Mouse (Mus musculus): ENCODE measurements around the gene Reps2.

Reps2 gene

DNA sequence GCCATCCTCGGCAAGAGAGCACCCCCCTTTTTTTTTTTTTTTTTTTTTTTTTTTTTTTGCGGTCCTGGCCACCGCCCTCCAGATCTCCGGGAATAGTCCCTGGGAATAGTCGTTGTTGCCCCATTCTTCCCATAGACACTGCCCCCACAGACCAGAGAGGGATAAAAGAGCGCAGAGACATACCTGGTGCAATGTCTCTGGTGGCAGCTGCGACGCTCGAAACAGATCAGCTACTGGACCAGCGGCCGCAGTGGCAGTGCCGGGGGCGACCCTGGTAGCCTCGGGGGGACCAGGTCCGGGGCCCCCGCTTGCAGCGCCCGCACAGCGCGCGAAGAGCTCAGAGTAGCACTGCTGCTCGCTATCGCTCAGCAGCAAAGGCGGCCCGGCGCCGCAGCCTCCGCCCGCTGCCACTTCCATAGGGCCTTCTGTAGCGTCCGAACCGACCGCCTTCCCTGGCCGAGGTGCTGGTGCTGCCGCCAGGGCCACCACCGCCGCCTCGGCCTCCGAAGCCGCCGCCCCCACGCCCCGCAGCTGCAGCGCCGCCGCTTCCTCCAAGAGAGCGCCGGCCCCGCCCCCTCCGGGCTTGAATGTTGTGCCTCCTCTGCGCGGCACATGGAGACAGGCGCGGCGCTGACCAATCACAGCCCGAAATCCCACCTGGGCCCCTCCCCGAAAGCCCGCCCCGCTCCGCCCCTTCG is at the start of gene Reps2:
Gene Reps2, minus strand, starts transcription at position 559 of the 698 bp plus-strand sequence.
- peak; percentile 52 for DNase-seq

DNA sequence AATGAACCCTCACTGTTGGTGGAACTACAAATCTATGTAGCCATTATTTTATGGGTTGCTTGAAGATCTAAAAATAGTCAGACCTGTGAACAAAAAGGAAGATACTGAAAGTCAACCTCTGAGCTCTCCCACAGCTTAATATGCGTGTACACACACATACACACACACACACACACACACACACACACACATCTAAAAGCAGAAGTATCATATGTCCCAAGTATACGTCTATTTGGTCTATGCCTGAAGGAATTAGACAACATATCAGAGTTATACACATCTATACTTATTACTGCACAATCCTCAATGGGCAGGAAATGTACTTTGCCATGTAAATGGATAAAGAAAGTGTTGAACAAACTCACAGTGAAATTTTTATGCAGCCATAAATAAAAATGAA is 47.8 kb upstream of the Reps2 start:
- no peak for DNase-seq

DNA sequence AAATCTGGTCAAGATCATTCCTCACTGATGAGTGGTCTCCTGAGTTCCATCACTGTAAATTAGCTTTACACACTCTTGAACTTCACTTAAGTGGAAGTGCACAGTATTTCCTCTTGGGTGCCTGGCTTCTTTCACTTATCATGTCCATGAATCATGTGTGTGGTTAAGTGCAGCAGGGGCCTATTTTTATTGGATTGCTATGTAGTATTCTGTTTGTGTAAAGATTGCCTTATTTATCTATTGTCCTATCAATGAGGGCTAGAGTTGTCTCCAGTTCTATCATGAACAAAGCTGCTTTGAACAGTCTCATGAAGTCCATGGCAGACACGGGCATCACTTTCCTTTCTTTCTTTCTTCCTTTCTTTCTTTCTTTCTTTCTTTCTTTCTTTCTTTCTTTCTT is 41.9 kb upstream of the Reps2 start:
- DNase-seq, result no peak

DNA sequence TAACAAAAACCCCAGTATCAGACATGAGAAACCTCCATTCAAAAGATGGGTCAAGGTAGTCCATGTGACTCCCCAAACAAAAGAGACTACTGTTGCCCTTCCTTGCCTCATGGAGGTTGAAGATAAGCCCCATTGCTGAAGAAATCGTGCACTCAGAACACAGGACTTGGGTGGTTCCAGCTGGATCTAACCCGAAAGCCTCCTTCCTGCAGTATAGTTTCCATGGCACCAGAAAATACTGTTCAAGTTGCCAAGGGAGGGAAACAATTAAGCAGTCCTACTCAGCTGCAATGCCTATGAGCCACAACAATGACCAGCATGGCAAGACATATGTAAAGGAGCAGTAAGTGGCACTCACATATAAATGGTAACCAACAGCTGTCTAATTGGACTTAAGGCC is 36.1 kb upstream of the Reps2 start:
- no peak for DNase-seq

DNA sequence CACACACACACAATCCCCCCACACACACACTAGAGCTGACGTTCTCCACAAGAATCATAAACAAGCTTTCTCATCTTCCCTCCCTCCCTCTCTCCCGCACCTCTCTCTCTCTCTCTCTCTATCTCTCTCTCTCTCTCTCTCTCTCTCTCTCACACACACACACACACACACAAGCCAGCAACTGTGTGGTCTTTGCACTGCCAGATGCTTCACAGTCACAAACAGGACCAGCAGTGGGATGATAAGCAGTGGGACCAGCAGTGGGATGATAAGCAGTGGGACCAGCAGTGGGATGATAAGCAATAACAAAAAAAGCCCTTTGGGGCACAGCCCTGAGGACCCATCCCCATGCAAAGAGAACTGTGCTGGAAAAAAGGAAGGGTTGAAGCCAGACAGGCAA is 35.4 kb upstream of the Reps2 start:
- no peak for DNase-seq

DNA sequence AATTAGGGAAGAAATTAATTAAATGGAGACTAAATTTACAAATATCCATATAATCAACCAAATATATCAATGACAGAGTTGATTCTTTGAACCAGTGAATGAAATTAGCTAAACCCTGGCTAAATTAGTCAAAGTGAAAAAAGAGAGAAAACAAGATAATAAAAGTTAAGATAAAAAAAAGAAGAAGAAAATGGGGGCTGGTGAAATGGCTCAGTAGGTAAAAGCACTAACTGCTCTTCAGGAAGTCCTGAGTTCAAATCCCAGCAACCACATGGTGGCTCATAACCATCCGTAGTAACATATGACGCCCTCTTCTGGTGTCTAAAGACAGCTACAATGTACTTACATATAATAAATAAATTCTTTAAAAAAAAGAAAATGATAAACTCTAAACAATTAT is 22.7 kb upstream of the Reps2 start:
- no peak for DNase-seq

DNA sequence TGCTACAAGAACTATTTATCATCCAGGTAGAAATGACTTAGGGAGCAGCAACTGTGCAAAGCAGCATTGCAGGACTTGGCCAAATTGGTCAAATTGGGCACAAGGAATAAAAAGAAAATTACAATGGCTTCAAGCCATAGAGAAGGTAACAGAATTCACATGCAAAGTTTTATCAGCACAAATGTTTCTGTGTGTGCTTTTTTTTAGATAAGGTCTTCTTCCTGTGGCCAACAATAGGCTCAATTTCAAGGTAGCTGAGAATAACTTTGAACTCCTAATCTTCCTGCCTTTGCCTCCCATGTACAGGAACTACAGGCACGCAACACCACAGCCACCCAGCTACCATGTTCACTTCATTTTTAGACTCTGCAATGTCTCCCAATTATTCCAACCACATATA is 16.7 kb upstream of the Reps2 start:
- no peak for DNase-seq

DNA sequence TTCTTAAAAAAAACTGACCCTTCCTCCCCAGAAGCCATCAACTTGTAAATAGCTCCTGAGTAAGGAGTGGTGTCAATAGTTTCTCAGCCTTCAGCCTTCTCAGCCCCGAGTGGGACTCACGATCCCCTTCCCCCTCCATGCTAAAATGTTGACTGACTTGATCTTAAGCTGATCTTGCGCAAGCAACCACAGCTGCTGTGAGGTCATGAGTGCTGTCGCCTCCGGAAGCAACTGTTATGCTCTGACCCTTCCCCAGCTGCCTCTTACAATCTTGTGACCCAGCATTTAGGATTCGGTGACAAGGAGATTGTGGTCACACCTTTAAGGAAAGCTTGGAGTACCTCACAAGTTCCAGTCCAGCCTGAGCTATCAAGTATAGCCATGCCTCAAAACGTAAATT is 10.1 kb upstream of the Reps2 start:
- DNase-seq, result no peak

DNA sequence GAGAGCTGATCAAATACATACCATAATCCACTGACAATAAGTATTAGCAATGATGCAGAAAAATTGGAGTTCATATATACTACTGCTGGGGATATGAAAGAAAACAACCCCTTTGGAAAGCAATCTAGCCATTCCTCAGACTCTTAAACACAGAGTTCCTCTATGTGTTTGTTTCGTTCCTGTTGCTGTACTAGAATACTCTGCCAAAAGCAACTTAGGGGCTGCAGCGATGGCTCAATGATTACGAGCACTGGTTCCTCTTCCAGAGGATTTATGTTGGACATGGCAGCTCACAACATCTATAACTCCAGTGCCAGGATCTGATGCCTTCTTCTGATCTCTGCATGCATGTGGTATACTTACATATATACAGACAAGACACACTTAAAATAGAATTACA is 9.0 kb upstream of the Reps2 start:
- DNase-seq, result no peak

DNA sequence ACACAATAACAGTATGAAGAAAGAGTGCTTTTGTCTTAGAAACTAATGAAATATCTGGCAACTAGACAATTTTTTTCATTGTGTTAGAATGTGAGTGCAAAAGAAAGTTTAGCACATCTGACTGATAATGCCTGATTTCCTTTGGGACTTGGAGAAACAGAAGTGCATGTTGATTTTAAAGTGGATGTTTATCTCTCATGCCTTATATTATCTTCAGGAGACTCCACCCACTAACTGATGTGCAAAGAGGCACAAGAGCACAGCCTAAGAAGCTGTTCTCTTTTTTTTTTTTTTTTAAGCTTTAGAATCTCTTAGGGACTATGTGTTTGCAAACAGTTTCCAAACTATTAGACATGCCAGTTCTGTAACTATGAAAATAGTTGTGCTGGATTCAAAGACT is 7.7 kb upstream of the Reps2 start:
- DNase-seq, result no peak

DNA sequence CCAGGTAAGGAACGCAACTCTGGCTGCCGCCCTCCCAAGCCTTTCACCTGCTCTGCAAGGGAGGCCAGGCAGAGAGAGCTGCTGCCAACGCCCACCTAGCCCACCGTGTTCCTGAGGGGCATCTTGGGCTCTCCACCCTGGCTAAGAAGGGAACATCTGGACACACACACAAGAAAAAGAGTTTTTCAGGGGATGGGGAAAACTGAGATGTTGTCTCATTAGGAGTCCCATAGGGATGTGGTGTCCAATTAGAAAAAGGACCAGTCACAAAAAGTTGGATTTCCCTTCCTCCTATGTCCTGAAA is 292 bp upstream of the Reps2 start:
- no peak for DNase-seq

DNA sequence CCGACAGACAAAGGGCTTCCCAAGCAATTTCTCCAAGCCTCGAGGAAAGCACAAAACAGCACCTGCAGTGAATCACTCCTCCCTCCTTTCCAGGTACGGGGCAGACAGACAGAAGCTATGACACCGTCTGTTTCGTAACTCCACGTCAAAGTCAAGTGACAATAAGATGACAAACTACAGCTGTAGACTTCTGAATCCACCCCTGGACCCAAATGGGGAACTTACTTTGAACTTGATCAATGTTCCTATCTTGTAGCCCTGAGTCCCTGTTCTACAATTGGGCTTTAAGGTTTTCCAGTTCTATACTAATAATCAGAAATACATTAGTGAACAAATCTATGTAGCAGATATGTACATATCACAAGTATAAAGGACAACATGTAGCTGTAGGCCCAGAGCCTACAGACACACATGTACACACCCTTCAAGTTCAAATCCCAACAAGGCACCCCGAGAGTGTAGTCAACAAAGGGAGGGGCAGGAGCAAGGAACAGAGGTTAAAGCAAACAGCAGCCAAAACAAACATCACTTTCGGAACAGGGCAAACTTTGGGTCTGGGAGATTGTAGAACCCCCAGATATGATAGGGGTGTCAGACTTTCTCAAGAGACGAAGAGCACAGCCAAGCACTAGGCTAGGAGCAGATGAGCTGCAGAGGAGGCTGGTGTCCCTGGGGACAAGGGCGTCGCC is 903 bp downstream of the Reps2 start:
- DNase-seq, result no peak

DNA sequence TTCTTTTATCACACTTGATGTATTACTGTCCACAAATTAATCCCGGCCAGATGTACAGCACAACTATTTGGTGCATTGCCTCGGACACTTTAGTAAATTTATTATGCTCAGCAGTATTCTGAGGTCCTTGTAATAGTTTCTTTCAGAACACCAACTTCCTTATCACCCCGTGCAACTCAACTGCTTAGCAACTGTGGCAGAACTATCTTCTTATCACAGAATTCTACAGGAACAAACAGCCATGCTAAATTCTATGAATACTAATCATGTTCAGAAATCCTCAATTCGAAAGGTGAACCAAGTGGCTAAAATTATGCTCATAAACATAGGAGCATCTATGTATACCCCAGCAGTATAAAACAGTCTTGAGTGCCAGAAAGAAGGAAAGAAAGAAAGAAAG is 1.7 kb downstream of the Reps2 start:
- no peak for DNase-seq

DNA sequence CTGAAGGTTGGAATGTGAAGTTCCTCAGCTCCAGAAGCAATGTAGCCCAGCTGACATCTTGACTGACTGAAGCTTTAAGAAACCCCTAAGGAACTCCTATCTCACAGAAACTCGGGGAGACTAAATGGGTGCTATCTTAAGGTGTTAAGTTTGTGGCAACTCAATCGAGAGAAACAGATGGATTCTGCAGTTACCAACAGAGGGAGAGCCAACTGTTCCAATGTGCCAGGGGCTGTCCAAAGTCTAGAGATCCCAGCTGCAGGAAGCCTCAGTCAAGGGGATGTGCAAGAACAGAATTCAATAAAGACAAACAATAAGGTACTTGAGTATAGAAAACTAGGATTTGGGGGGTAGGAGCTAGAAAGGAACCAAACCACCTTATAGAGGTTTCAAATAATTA is 8.3 kb downstream of the Reps2 start:
- no peak for DNase-seq

DNA sequence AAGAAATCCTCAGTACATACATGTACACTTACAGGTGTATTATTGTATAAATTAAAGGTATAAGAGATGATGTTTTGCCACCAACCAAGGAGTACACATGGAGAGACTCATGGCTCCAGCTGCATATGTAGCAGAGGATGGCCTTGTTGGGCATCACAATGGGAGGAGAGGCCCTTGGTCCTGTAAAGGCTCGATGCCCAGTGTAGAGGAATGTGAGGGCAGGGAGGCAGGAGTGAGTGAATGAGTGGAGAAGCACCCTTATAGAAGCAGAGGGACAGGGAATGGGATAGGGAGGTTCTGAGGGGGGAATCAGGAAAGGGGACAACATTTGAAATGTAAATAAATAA is 21.4 kb downstream of the Reps2 start:
- no peak for DNase-seq

DNA sequence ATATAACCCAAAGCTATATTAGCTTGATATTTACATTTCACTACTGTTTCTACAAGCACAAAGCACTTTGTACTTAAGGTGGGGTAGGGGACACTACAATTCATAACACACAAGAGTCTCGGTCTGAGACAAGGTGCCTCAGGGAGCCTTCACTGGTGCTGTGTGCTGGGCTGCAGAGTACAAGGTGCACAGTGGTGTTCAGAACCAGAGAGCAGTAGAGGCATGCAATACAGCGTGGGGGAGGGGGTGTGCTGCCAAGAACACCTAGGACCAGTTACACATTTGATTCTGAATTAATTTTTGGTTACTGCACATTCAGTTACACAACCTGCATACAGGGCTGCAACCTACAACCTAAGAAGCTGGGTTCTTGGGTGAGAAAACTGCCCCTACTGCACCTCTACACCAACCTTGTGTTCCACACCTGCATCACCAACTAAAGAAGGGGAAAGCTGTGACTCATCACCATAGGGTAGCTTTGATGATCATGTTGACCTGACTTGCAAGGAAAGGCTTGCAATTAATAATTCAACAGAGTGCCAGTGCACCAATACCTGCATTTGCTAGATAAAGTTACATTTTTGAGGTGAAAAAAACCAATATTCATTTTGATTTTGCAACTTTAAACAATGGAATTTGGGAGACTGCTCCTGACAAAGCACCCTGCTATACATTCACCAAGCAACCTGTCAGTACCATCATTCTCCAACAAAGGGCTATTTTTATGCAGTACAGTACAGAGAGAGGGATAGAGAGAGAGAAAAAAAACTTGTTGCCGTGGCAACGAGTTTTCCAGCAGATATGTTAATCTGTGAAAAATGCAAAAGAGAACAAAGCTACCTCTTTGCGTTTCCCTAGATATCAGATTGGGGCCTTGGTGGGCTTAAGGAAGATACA is 22.0 kb downstream of the Reps2 start:
- no peak for DNase-seq

DNA sequence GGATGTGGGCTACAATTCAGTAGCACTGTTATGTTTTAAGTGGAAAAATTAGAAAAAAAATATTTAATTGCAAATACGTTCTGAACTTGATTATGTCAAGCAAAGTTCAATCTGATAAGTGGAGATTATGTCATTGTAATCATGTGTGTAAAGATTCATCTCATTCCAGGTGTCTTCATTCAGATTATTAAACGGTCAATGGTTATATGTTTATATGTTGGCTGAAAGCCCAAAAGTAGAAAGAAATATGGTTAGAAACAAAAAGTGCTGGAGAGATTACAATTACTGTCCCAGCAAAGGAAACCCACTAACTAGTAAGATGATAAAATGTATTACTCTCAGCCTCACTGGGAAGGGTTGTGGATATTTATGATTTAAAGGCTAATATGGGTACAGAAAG is 23.7 kb downstream of the Reps2 start:
- DNase-seq, result no peak

DNA sequence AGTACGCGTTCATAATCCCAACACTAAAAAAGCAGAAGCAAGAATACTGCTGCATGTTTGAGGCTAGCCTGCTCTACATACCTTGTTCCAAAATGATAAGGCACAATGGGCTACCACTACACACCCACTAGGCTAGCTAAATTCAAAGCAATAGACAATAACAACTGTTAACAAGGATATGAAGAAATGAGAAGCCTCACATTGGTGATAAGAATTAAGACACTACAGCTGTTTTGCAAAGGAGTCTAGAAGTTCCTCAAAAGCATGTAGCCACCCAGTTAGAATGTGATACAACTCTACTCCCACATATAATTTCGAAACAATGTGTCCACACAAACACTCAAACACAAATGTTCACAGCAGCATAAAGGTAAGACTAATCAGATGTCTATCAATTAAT is 24.9 kb downstream of the Reps2 start:
- no peak for DNase-seq

DNA sequence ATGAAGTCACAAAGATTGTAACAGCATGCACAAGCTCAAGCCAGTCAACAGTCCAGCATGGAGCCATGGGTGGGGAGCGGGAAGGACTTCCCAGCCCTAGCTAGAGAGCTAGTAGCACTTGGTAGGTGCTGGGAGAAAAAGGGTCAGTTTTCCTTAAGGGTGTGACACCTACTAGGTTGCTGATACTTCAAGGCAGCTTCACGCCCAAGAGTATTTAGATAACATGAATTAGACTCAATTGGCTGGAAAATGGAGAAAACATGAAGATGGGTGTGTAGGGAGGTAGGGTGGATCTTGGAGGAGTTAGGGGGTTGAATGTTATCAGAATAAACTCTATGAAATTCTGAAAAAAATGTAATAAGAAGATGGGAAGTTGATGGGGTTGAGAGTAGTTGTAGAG is 37.3 kb downstream of the Reps2 start:
- DNase-seq, result no peak

DNA sequence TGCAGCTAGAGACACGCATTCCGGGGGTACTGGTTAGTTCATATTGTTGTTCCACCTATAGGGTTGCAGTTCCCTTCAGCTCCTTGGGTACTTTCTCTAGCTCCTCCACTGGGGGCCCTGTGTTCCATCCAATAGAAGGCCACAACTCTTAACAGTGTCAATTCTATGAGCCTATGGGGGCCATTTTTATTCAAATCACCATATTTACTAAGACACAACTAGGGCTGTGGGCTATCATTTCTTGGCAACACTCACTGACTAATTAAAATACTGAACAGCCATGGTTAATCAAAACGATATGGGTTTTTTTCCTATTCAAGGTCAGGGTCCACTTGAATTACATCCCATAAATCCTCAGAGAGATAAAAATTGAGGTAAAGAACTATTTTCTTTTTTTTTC is 43.8 kb downstream of the Reps2 start:
- DNase-seq, result no peak

DNA sequence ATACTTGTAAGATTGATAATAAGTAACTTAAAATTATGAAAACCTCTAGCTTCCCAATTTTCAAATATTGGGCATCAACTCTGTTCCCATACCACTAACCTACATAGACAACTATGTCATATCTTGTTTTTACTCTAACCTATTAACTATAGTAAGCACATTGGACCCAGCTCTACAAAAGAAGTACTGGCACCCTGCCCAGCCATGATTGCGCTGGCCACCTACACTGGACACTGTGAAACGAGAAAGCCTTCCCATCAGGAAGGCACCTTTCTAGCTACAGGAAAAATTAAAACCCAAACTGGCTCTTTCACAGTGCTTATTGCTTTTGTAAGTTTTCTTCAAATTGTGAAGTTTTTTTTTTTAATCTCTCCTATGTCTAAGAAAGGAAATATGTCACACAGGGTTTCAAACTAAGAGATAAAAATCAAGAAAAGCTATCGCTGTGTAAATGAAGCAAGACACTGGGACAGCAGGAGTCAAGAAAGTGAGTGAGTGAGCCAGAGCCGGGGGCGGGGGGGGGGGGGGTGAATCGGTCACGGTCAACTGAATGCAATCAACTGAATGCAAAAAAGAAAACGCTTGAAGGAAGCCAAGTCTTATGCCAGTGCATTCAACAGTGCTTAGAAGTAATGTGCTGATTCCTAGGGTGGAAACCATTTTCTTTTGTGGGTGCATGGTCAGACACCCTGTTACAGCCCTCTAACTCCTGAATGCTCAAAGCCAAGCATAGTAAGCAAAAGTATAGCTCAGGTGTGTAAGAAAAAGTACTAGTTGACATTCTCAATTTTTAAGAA is 52.2 kb downstream of the Reps2 start:
- DNase-seq, result no peak

DNA sequence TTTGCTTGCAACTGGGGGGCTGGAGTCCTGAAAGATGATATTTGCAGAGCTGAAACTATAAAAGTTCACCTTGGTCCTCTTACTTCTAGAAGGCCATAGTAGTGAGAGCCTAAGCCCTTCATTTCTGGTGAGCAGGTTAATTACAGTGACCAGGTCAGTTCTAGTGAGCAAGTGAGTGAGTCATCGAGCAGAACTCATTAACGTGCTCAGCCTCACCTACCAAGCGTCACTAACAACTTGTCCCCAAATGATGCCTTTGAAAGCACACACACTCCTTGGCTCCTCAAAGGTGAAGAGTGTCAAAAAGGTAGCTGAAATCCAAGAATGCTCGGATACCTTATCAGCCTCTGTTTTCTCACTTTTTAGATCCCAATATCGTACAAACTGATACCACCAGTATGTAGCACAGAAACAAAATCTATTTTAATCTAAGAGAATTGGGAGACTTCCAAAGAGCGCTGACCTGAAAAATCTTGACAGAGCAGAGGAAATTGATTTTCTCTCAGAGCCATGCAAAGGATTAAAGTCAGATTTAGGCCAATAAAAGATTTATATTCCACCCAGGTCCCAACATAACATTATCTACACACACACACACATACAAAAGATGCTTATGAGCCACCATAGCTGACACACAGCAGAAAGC is 53.2 kb downstream of the Reps2 start:
- no peak for DNase-seq
